In genomic region chr7:101014985-101015384, GRCm38 (mm10) we compare ENCODE assay signal across 31 mouse cellular contexts. TPM values are rescaled to one million over a fixed set of nuclear protein-coding genes. Genes with fewer than 3 reads are reported as not detected.
"Had no signal": no experiment of that assay in that cellular context is flagged by ENCODE, and none has a peak within 500 bp of the region (broad histone marks: within the 10 kb centered on the region; RNA-seq: fewer than 3 reads in every experiment).

No protein-coding gene starts in this region.

- H3K9ac ChIP-seq: limb, embryonic 12.5 days; limb, embryonic 13.5 days; limb, embryonic 15.5 days; liver, embryonic 12.5 days; liver, embryonic 13.5 days; liver, embryonic 14.5 days; liver, embryonic 15.5 days; liver, postnatal 0 days; lung, embryonic 14.5 days; lung, embryonic 15.5 days; midbrain, embryonic 12.5 days; midbrain, embryonic 13.5 days; midbrain, embryonic 15.5 days; neural tube, embryonic 12.5 days had no signal

- H3K9me3 ChIP-seq: limb, embryonic 10.5 days; limb, embryonic 12.5 days; limb, embryonic 13.5 days; limb, embryonic 15.5 days; liver, embryonic 12.5 days; liver, embryonic 13.5 days; liver, embryonic 15.5 days; lung, embryonic 15.5 days; megakaryocyte, embryonic 14.5 days; midbrain, embryonic 12.5 days; midbrain, embryonic 13.5 days; midbrain, embryonic 15.5 days; neural tube, embryonic 12.5 days had no signal

- H3K36me3 ChIP-seq: limb, embryonic 10.5 days; limb, embryonic 12.5 days; limb, embryonic 13.5 days; limb, embryonic 15.5 days; liver, embryonic 12.5 days; liver, embryonic 13.5 days; liver, embryonic 15.5 days; lung, embryonic 15.5 days; midbrain, embryonic 12.5 days; midbrain, embryonic 13.5 days; midbrain, embryonic 15.5 days; neural tube, embryonic 12.5 days had no signal

- ATAC-seq: liver, embryonic 12.5 days; liver, postnatal 0 days; lung, postnatal 0 days; midbrain, embryonic 13.5 days; midbrain, embryonic 15.5 days; midbrain, embryonic 16.5 days had no signal

- H3K27ac ChIP-seq: left cerebral cortex, adult 2 months; limb, embryonic 10.5 days; limb, embryonic 12.5 days; limb, embryonic 13.5 days; limb, embryonic 15.5 days; liver, embryonic 12.5 days; liver, embryonic 13.5 days; liver, embryonic 14.5 days; liver, embryonic 15.5 days; lung, embryonic 15.5 days; macrophage; midbrain, embryonic 12.5 days; midbrain, embryonic 13.5 days; midbrain, embryonic 15.5 days; neural tube, embryonic 12.5 days had no signal

- H3K4me3 ChIP-seq: left cerebral cortex, adult 2 months; limb, embryonic 10.5 days; limb, embryonic 12.5 days; limb, embryonic 13.5 days; limb, embryonic 15.5 days; liver, embryonic 12.5 days; liver, embryonic 13.5 days; liver, embryonic 15.5 days; lung, embryonic 15.5 days; midbrain, embryonic 12.5 days; midbrain, embryonic 13.5 days; midbrain, embryonic 15.5 days; myocyte; neural tube, embryonic 12.5 days had no signal

- DNase-seq: liver; liver, embryonic 13.5 days; liver, postnatal 0 days; lung, adult 18-20 months; lung, adult 2 months; lung, embryonic 14.5 days; lung, postnatal 10 days; lung, postnatal 14 days; lung, postnatal 36 days; lung, postnatal 4 days; midbrain, embryonic 14.5 days had no signal

- H3K4me2 ChIP-seq: limb, embryonic 12.5 days; limb, embryonic 13.5 days; limb, embryonic 15.5 days; liver, embryonic 11.5 days; liver, embryonic 12.5 days; liver, embryonic 13.5 days; liver, embryonic 15.5 days; lung, embryonic 14.5 days; lung, embryonic 15.5 days; midbrain, embryonic 12.5 days; midbrain, embryonic 13.5 days; midbrain, embryonic 15.5 days; neural tube, embryonic 12.5 days had no signal

RNA-seq across cellular contexts. Expression of gene P2ry6, which starts 40.5 kb away (rescaled TPM):
- total RNA-seq: megakaryocyte-erythroid progenitor cell, adult 5-6 weeks had no signal
